Mouse (Mus musculus): Measurements from ENCODE around the gene Dock1.

The Dock1 gene

DNA sequence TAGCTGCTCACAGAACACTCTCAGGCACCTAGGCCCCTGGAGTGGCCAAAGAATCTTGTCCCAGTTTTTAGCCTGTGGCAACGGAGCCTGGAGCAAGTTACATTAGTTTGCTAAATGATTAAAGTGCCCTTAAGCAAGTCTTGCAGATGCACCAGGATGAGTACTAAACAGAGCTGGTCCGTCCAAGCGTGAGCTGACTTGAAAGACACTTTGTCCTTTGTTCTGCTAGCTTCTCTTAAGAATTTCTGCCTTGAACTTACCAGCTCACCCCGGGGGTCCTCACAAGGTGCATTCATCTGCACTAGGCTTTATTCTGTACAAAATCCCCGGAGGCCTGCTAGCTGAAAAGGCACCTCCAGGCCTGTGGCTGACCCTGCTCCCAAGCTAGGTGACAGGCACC, 394.8 kb downstream of the Dock1 start:
- DNase-seq = no peak

DNA sequence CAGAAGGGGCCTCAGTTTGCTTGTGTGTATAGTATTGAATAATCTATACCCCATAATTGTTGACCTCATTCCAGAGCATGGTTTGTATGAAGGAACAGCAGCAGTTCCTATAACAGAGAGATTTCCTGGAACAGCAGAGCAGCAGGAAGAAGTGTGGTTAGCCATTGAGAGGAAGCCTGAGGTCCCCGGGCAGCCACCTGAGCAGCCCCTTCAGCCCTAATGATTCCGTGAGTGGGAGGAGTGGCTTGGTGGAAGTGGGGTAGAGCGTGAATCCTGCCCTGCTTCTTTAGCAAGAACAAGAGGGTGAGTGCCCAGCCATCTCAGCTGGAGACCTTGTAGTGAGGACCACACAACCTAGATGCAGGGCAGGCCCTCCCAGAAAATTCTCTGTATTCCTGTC, 398.4 kb downstream of the Dock1 start:
- no peak for DNase-seq

DNA sequence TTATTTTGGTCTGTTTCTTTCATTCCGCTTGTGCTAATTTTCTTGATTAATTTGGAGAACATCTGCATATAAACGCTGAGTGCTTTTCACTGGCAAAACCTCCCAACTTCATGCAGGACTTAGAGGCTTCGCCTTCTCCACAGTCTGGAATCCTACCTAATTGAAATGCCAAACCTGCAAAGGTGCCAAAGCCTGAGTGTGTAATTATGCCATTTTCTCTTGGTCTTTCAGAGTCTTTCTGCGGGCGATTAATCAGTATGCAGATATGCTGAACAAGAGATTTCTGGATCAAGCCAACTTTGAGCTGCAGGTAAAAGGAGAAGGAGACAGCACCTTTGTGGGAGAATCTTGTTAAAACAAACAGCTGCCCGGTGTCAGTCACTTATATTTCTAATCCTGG, 406.4 kb downstream of the Dock1 start:
- DNase-seq = no peak

- DNase-seq = no peak
Observed at GRCm38 (mm10) chr7:135077340-135077739, 406.9 kb downstream of the Dock1 start.

DNA sequence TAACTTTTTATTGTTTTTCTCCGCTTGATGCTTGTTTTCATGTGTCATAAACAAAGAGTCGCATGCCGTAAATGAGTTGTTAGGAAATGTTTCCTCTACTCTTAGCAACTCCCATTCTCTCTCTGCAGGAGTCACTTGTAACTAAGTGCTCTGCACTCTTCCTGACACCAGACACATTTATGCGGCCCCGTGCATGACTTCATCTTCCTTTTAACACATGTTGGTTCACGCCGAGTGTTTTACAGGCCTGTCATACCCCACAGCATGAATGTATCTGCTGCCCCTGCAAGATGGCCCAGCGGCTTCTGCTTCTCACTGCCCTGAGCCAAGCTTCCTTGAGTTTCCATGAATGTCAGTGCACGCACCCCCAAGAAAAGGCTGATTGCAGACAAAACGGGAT, 407.4 kb downstream of the Dock1 start:
- DNase-seq = no peak

GRCm38 (mm10) chr7:135083421-135083820, 413.0 kb downstream of the Dock1 start:
- DNase-seq = no peak

DNA sequence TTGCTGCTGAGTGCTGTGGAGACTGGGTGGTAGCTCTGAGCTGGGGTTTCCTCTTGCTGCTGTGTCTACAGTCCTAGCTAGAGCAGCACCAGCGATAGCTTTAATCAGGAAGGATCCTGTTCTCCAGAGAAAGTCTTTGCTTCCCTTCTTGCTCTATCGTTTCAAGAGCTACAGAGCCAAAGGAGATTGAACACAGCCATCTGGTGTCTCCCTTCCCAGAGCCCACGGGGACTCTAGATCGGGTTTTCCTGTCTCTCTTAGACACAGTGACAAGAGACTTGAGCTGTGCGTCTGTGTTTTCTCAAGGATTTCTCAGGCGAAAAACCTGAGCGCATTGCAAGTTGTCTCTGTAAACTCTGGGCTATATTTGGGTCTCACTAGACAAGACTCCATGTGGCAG, 413.6 kb downstream of the Dock1 start:
- no peak for DNase-seq

DNA sequence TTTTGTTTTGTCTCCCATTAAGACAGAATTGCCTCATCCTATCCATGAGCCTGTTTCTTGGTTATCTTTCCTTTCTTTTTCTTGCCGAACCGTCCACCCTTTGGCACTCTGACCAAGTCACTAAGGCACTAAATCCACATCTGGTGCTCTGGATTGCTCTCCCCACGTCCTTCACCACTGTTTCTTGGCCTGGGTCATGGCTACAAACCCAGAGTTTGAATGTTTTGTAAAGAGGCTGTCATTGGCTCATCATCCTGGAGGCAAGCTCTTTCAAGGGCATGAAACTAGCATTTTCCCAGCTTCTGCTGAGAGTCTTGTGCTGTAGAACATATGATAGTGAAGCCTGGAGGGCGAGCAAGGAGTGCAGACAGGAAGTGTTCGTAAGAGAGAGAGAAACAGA, 416.1 kb downstream of the Dock1 start:
- no peak for DNase-seq

DNA sequence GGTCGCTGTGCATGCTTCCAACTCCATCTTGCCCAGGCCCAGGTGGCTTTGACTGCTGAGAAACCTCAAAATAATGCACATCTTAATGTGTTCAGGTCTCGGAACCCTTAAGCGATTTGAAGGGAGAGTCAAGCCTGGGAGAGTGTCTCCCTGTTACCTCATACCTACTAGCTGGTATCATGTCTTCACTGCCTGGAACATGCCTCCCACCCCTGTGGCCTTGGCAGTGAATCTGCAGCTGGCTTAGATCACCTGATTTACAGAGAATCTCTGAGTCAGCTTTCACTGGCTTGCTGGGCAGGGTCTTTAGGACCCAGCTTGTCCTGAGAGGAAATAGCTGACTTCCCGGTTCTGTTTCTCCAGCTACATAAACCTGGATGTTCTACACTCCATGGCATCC, 419.2 kb downstream of the Dock1 start:
- DNase-seq = no peak

GRCm38 (mm10) chr7:135093851-135094250, 423.4 kb downstream of the Dock1 start:
- no peak for DNase-seq

GRCm38 (mm10) chr7:135101921-135102320, 431.5 kb downstream of the Dock1 start:
- no peak for DNase-seq

- no peak for DNase-seq
Observed at GRCm38 (mm10) chr7:135106536-135106935, 436.1 kb downstream of the Dock1 start.

DNA sequence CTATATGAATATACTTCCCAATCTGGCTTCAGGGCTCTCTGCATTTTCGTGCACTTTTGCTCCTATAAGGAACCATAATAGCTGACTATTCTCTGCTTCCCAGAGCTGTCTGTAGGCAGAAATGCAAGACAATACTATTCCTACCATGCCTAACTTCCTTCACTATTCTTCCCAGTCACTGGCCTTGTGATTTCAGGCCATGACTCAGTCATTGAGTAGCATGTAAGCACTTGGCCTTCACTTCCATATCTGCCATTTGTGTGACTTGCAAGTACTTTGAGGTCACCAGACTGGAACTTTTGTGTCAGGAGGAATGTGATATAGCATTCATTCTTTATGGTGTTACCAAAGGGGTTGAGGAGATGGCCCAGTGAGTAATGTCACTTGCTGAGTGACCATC, 439.9 kb downstream of the Dock1 start:
- no peak for DNase-seq

GRCm38 (mm10) chr7:135125296-135126065, 455.0 kb downstream of the Dock1 start:
- DNase-seq = no peak

DNA sequence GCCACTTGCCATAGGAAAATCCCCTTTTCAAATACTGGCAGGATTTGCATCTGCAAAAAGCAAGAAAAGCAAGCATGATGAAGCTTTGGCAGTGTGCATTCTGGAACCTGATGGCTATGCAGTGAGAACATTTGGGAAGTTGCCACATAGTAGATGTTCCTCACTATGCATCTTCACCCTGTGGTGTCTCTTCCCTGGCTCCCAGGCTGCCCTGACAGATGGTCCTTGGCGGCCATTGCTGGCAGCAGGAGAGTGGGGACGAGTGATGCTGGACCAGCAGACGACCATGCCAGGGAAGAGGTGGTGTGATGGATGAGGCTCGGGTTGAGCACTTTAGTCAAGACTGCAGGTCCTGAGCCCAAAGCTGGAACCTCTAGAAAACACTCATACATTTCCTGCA, 462.0 kb downstream of the Dock1 start:
- DNase-seq = no peak

DNA sequence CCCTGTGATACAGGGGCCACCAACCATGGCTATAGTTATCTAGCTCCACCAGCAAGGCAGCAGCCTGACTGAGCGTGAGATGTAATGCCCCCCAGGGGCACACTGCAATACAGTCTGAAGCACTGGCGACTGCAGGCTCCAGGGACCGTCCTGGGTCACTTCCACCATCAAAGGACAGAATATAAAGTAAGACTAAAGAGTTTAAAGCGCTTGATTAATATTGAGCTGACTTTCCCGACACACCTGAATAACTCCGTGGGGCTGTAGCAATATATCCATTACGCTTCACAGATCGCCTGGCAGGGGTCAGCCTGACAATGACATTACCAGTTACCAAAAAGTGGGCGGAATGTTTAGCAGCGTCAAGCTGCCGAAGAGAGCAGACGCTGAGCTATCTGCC, 464.2 kb downstream of the Dock1 start:
- DNase-seq = no peak

DNA sequence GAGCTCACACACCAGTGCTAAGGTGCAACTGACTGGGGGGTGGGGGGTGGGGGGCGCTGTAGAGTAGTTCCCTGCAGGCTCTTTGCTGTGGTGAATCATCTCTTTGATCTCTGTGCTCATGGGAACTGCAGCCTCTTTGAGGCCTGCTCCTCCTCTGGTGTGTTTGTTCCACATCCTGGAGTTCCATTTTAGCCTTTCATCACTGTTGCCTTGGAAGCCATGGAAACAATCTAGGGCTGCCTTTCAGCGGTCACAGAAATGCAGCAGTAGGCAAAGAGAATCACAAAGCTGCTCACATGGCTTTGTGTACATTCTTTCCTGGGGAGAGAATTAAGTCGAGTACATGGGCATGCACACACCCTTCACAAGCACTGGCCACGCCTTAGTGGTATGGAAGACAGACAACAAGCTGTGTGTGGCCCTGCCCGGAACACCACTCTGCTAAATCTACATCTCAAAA, 468.7 kb downstream of the Dock1 start:
- peak; percentile 12 for DNase-seq

DNA sequence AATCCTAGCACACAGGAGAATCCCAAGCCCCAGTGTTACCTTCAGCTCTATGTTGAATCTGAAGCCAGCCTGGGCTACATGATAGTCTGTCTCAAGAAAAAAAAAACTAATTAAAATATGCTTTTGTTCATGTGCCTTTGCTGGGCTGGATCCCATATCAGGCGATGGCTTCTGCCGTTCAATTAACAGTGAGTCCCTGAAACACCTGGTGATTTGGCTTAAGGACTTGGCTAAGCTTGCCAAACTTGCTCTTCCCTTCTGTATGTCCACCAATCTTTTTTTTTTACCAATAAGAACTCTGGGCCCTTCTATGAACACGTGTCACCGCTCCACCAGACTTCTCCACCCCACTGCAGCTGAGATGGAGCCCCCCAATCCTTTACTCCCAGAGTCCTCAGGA, 474.3 kb downstream of the Dock1 start:
- no peak for DNase-seq

DNA sequence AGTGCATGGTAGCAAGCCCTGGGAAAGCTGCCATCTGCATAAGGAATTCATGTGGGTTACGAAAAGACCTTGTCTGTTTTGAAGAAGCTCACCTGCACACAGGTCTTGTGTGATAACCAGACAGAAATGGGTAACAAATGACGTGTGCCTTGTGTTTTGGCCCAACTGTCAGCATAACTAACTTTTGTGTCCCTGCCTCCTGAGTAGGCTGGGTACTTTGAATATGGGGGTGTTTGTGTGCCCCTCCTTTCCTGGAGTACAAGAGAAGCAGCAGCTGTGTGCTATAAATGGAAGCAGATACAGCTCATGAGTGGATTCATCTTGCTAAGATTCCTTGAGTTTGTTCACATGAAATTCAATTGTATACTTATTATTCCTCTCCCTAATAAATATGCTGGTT, 480.5 kb downstream of the Dock1 start:
- no peak for DNase-seq

DNA sequence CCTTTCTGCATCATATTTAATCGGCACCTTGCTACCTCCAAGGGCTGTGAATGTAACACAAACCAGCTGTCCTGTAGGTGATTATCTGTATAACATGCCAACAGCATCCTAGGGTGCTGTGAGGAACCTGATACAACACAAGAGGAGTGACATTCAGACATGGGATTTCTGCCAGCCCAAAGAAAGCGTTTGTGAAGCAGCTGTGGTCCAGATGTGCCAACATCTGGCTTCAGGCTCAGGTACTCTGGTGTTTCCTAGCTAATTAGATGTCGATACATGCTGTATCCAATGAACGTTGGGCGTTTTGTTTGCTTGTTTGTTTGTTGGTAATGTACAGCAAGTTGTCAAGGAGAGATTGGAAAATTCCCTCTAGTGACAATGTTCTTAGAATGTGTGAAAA, 487.1 kb downstream of the Dock1 start:
- DNase-seq = no peak

DNA sequence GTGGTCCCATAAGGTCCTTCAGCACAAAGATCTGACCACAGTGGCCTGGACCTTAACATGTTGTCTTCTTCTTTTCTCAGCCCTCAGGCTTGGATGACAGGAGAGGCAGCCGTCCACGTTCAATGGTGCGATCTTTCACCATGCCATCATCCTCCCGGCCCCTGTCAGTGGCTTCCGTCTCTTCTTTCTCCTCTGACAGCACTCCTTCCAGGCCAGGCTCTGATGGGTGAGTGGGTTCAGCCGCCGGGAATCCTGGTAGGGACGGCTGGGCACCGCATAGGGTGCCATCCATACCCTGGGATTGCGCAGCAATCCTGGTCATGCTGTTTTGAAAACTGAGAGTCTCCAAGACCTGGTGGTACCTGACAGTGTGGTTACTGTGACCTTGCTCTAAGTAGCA, 487.9 kb downstream of the Dock1 start:
- no peak for DNase-seq

GRCm38 (mm10) chr7:135159606-135160005, 489.2 kb downstream of the Dock1 start:
- no peak for DNase-seq

DNA sequence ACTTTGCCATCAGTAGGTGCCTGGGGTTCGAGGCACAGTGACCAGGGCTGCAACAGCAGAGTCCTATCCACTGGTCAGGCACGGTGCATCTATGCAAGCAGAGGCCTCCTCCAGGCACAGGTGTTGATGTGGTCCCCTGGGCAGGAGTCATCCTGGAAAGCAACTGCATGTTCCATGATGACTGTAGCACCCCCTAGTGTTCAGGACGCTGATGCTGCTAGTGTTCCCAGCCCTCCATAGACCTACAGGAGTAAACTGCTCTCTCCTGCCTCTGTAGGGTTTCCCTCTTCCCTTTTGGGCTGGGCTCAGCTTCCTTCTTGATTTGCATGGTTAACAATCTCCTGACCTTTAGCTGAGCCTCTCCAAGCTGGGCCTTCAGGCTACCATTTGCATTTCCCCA, 494.7 kb downstream of the Dock1 start:
- DNase-seq = peak; percentile 62

- DNase-seq = no peak
Observed at GRCm38 (mm10) chr7:135169936-135170335, 499.5 kb downstream of the Dock1 start.

GRCm38 (mm10) chr7:135172219-135172618, 501.8 kb downstream of the Dock1 start:
- no peak for DNase-seq
